Mouse (Mus musculus) embryonic fibroblast, embryonic 13.5 days (primary cell): Measurements from ENCODE around the gene Pdlim7.

Source experiments
- CTCF ChIP-seq: IDR thresholded peaks from 2 replicates; pipeline ENCODE4 v1.5.1; 2011; ENCODE audit warnings: mild to moderate bottlenecking, control low read depth, low read length, moderate library complexity, borderline replicate concordance; ENCODE audit not compliant: insufficient read depth
- POLR2A ChIP-seq: IDR thresholded peaks from 2 replicates; pipeline ENCODE4 v1.6.1; 2011; ENCODE audit warnings: low read depth, mild to moderate bottlenecking, control low read depth, low read length, moderate library complexity

- TF ChIP-seq CTCF (no peak), POLR2A (no peak)
Observed at GRCm38 (mm10) chr13:55548426-55548825, 35.0 kb upstream of the Pdlim7 start.
